ENCODE assay signal across 20 mouse cellular contexts in the genomic region with DNA sequence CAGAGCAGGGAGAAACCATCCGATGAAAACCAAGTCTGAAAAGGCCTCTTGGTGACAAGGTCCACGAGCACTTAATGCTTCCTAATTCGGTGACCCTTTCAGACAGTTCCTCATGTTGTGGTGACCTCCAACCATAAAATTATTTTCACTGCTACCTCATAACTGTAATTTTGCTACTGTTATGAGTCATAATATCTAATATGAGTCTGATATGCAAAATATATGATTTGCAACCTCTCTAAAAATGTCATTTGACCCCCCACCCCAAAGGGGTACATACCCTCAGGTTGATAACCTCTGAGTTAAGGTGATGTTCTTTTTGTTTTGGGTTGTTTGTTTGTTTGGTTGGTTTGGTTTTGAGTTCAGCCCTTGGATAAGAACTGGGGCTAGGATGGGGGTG. TPM values are rescaled to one million over a fixed set of nuclear protein-coding genes. Genes with fewer than 3 reads are reported as not detected.
DNase-seq lines count a peak whose midpoint lies in the region; ATAC-seq and TF ChIP-seq lines count a peak whose summit lies in the region.
"Had no signal": no experiment of that assay in that cellular context is flagged by ENCODE, and none has a peak within 500 bp of the region (broad histone marks: within the 10 kb centered on the region; RNA-seq: fewer than 3 reads in every experiment).

No protein-coding gene starts in this region.

- DNase-seq in frontal cortex, adult 2 months (ENCODE audit: extremely low spot score in 1 of 2, low spot score in 1 of 2), result no peak
- DNase-seq in urinary bladder, postnatal 4 days (ENCODE audit: low spot score in 2 of 2), result no peak
- DNase-seq: adrenal gland, postnatal 36 days; cerebellum, postnatal 14 days; gastrocnemius, postnatal 10 days; kidney, adult 11 months; kidney, postnatal 10 days; retina, postnatal 1 day had no signal

- TF ChIP-seq CTCF in intestine, postnatal 0 days (IDR thresholded peaks at IDR 0.05; ENCODE audit: low read depth), result no peak

- ATAC-seq in intestine, postnatal 0 days, result no peak
- no peak for ATAC-seq in intestine, embryonic 15.5 days
- ATAC-seq in CD4-positive, CD25-positive, alpha-beta regulatory T cell, adult 4 months, result peak; percentile 52
- ATAC-seq in inflammation-experienced regulatory T-cells, adult 6 months, result peak; percentile 22
- ATAC-seq in megakaryocyte, adult 5-6 weeks (ENCODE audit: poor library complexity, severe bottlenecking), result 0 out of 2 replicates have a peak, but pooled peaks have one; percentile 3
- ATAC-seq in forebrain, embryonic 13.5 days, result no peak
- ATAC-seq: forebrain, embryonic 15.5 days; midbrain, embryonic 15.5 days had no signal

- H3K27ac ChIP-seq in intestine, postnatal 0 days (ENCODE audit: low read depth, low read length), result no peak overlapping the region
- H3K27ac ChIP-seq in intestine, embryonic 15.5 days, result no peak overlapping the region
- no peak overlapping the region for H3K27ac ChIP-seq in forebrain, embryonic 13.5 days
- H3K27ac ChIP-seq: forebrain, embryonic 15.5 days; heart, embryonic 10.5 days; hindbrain, embryonic 12.5 days; limb, embryonic 12.5 days; midbrain, embryonic 15.5 days; neural tube, embryonic 12.5 days had no signal

- no peaks in the 10 kb centered on the region for H3K27me3 ChIP-seq in intestine, postnatal 0 days (replicated peaks; ENCODE audit: control insufficient read depth, insufficient read depth, low read length)
- no peaks in the 10 kb centered on the region for H3K27me3 ChIP-seq in intestine, embryonic 15.5 days (replicated peaks)
- no peaks in the 10 kb centered on the region for H3K27me3 ChIP-seq in forebrain, embryonic 13.5 days
- H3K27me3 ChIP-seq: forebrain, embryonic 15.5 days; hindbrain, embryonic 12.5 days; limb, embryonic 12.5 days; midbrain, embryonic 15.5 days; neural tube, embryonic 12.5 days had no signal

- H3K36me3 ChIP-seq in intestine, postnatal 0 days (ENCODE audit: control insufficient read depth, insufficient read depth), result no peaks in the 10 kb centered on the region
- H3K36me3 ChIP-seq in intestine, embryonic 15.5 days, result no peaks in the 10 kb centered on the region
- H3K36me3 ChIP-seq in forebrain, embryonic 13.5 days (ENCODE audit: poor library complexity, severe bottlenecking), result no peaks in the 10 kb centered on the region
- H3K36me3 ChIP-seq: forebrain, embryonic 15.5 days; heart, embryonic 10.5 days; hindbrain, embryonic 12.5 days; limb, embryonic 12.5 days; midbrain, embryonic 15.5 days; neural tube, embryonic 12.5 days had no signal

- no peaks in the 10 kb centered on the region for H3K4me1 ChIP-seq in intestine, postnatal 0 days (replicated peaks; ENCODE audit: control insufficient read depth, insufficient read depth, low read length)
- no peaks in the 10 kb centered on the region for H3K4me1 ChIP-seq in intestine, embryonic 15.5 days (replicated peaks)
- no peaks in the 10 kb centered on the region for H3K4me1 ChIP-seq in forebrain, embryonic 13.5 days
- H3K4me1 ChIP-seq: forebrain, embryonic 15.5 days; hindbrain, embryonic 12.5 days; midbrain, embryonic 15.5 days; neural tube, embryonic 12.5 days had no signal

- no peaks in the 10 kb centered on the region for H3K9me3 ChIP-seq in intestine, postnatal 0 days (ENCODE audit: control insufficient read depth)
- H3K9me3 ChIP-seq in intestine, embryonic 15.5 days, result no peaks in the 10 kb centered on the region
- H3K9me3 ChIP-seq in forebrain, embryonic 13.5 days (replicated peaks), result no peaks in the 10 kb centered on the region
- H3K9me3 ChIP-seq: forebrain, embryonic 15.5 days; heart, embryonic 10.5 days; hindbrain, embryonic 12.5 days; limb, embryonic 12.5 days; midbrain, embryonic 15.5 days; neural tube, embryonic 12.5 days had no signal

- no peak overlapping the region for H3K4me3 ChIP-seq in intestine, postnatal 0 days (ENCODE audit: low read depth, low read length)
- H3K4me3 ChIP-seq in intestine, embryonic 15.5 days (replicated peaks), result no peak overlapping the region
- H3K4me3 ChIP-seq in forebrain, embryonic 13.5 days, result no peak overlapping the region
- H3K4me3 ChIP-seq: forebrain, embryonic 15.5 days; heart, embryonic 10.5 days; hindbrain, embryonic 12.5 days; limb, embryonic 12.5 days; midbrain, embryonic 15.5 days; neural tube, embryonic 12.5 days had no signal

- H3K4me2 ChIP-seq in intestine, postnatal 0 days (replicated peaks; ENCODE audit: low read depth), result peak overlapping the region; percentile 57; the same call in 1 of the 2 replicates
- H3K4me2 ChIP-seq in intestine, embryonic 15.5 days (replicated peaks), result no peak overlapping the region
- H3K4me2 ChIP-seq in forebrain, embryonic 13.5 days, result no peak overlapping the region
- H3K4me2 ChIP-seq: forebrain, embryonic 15.5 days; hindbrain, embryonic 12.5 days; limb, embryonic 12.5 days; midbrain, embryonic 15.5 days; neural tube, embryonic 12.5 days had no signal

- H3K9ac ChIP-seq in intestine, postnatal 0 days (ENCODE audit: low read depth, low read length), result no peak overlapping the region
- H3K9ac ChIP-seq in intestine, embryonic 15.5 days, result no peak overlapping the region
- no peak overlapping the region for H3K9ac ChIP-seq in forebrain, embryonic 13.5 days
- H3K9ac ChIP-seq: forebrain, embryonic 15.5 days; hindbrain, embryonic 12.5 days; limb, embryonic 12.5 days; midbrain, embryonic 15.5 days; neural tube, embryonic 12.5 days had no signal

- WGBS in intestine, postnatal 0 days, result 48% methylated on average over 3 of the region's 3 CpGs
- 73% methylated on average over 3 of the region's 3 CpGs for WGBS in intestine, embryonic 15.5 days
- WGBS in forebrain, embryonic 13.5 days, result 89% methylated on average over 3 of the region's 3 CpGs

RNA-seq across cellular contexts. Expression of a gene that starts 32.2 kb away (rescaled TPM):
- 3.7 and 4.4 TPM in 2 replicates for polyA plus RNA-seq in intestine, postnatal 0 days (2015; fragmentation: Nextera tagmentation; extraction: Ambion mirVana)
- polyA plus RNA-seq in intestine, embryonic 15.5 days (2015; fragmentation: Nextera tagmentation; extraction: Ambion mirVana), result 9.0 and 9.2 TPM in 2 replicates
- under 1 TPM; 0.42 to 0.57 TPM for polyA plus RNA-seq in CD4-positive, CD25-positive, alpha-beta regulatory T cell, adult 4 months (2017; shearing (Covaris generic))
- polyA plus RNA-seq in inflammation-experienced regulatory T-cells, adult 6 months (2017; shearing (Covaris generic)), result under 1 TPM; 0.35 to 0.83 (median 0.52) TPM
- total RNA-seq in megakaryocyte, adult 5-6 weeks (2015), result 6.2 and 7.7 TPM in 2 replicates
- 3.3 and 5.0 TPM in 2 replicates for total RNA-seq in megakaryocyte, adult 5-6 weeks (2017)
- 7.5 and 8.4 TPM in 2 replicates for polyA plus RNA-seq in frontal cortex, adult 2 months (2012; rRNA removed)
- 5.8 and 6.7 TPM in 2 replicates for polyA plus RNA-seq in forebrain, embryonic 13.5 days (2015; fragmentation: Nextera tagmentation; extraction: Ambion mirVana)

Comparison
In these comparisons a context has a peak if more than half of its experiments do, and no peak if none do; other contexts are left out.
1. ATAC-seq: peak in CD4-positive, CD25-positive, alpha-beta regulatory T cell, adult 4 months (single experiment), inflammation-experienced regulatory T-cells, adult 6 months (single experiment) and megakaryocyte, adult 5-6 weeks (single experiment); none in intestine, postnatal 0 days (single experiment), intestine, embryonic 15.5 days (single experiment) and forebrain, embryonic 13.5 days (single experiment).